Mouse (Mus musculus): ENCODE measurements around the gene Dpf3.

The Dpf3 gene

GRCm38 (mm10) chr12:83211146-83211822 is 276.2 kb downstream of the Dpf3 start:
- no peak for DNase-seq (ENCODE audit: low spot score)

GRCm38 (mm10) chr12:83210735-83211134 is 276.8 kb downstream of the Dpf3 start:
- DNase-seq (ENCODE audit: low spot score) = no peak

- DNase-seq (ENCODE audit: low spot score) = no peak
Observed at GRCm38 (mm10) chr12:83210294-83210693, 277.2 kb downstream of the Dpf3 start.

GRCm38 (mm10) chr12:83209461-83209860 is 278.1 kb downstream of the Dpf3 start:
- no peak for DNase-seq (ENCODE audit: low spot score)

GRCm38 (mm10) chr12:83208841-83209240 is 278.7 kb downstream of the Dpf3 start:
- DNase-seq (ENCODE audit: low spot score) = no peak

GRCm38 (mm10) chr12:83208011-83208410 is 279.5 kb downstream of the Dpf3 start:
- DNase-seq (ENCODE audit: low spot score) = no peak

GRCm38 (mm10) chr12:83207481-83207880 is 280.0 kb downstream of the Dpf3 start:
- DNase-seq (ENCODE audit: low spot score) = no peak

GRCm38 (mm10) chr12:83206866-83207265 is 280.6 kb downstream of the Dpf3 start:
- DNase-seq (ENCODE audit: low spot score) = no peak

- no peak for DNase-seq (ENCODE audit: low spot score)
Observed at GRCm38 (mm10) chr12:83204361-83204760, 283.2 kb downstream of the Dpf3 start.

- no peak for DNase-seq (ENCODE audit: low spot score)
Observed at GRCm38 (mm10) chr12:83201674-83202073, 285.8 kb downstream of the Dpf3 start.

- no peak for DNase-seq (ENCODE audit: low spot score)
Observed at GRCm38 (mm10) chr12:83180561-83180960, 307.0 kb downstream of the Dpf3 start.

GRCm38 (mm10) chr12:83179860-83180259 is 307.7 kb downstream of the Dpf3 start:
- DNase-seq (ENCODE audit: low spot score) = no peak

GRCm38 (mm10) chr12:83178770-83179169 is 308.7 kb downstream of the Dpf3 start:
- DNase-seq (ENCODE audit: low spot score) = no peak

- no peak for DNase-seq (ENCODE audit: low spot score)
Observed at GRCm38 (mm10) chr12:83169495-83170209, 317.9 kb downstream of the Dpf3 start.

- DNase-seq (ENCODE audit: low spot score) = no peak
Observed at GRCm38 (mm10) chr12:83168310-83168709, 319.2 kb downstream of the Dpf3 start.

GRCm38 (mm10) chr12:83165058-83165457 is 322.5 kb downstream of the Dpf3 start:
- no peak for DNase-seq (ENCODE audit: low spot score)

Data from adipocyte (in vitro differentiated cells).